Mouse (Mus musculus) right cerebral cortex, postnatal 14 days (tissue): ENCODE data around the gene Pxt1.
"Not testable (repeated sequence)": the region's sequence is repeated elsewhere in the genome, so short reads cannot be mapped to it uniquely, and the experiment has no call there.

Experiments
- DNase-seq: peaks from one replicate; pipeline ENCODE4 v3.0.0; 2022

The Pxt1 gene

DNA sequence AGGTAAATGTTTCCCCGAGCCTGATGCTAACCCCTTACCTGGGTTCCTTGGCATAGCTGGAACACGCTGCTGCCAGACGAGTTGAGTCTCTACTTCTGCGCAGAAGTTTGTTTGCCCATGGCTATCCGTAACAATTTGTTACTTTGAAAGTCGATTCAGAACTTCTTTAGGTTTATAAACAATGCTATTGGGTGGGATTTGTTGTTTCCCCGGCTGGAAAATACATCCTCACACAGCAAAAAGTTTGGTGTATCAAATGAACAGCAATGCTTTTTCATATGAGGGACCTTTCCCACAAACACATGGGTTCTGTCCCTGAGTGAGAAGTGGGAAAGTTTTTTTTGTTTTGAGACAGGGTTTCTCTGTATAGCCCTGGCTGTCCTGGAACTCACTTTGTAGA is at the start of gene Pxt1:
Pxt1 (minus strand) TSS at position 101 of the 400 bp plus-strand sequence.
- DNase-seq = no peak

DNA sequence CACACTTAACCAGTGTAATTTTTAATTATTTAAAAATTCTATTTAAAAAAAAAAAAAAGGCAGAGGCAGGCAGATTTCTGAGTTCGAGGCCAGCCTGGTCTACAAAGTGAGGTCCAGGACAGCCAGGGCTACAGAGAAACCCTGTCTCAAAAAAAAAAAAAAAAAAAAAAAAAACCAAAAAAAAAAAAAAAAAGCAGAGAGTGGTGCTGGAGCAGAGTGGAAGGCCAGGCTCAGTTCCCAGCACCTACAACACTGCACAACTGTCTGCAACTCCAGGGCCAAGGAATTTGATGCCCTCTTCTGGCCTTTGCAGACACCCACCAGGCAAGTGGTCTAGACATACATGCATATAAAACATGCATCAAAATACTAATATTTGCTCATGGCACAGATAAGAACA is 49.4 kb upstream of the Pxt1 start:
- not testable (repeated sequence) for DNase-seq

DNA sequence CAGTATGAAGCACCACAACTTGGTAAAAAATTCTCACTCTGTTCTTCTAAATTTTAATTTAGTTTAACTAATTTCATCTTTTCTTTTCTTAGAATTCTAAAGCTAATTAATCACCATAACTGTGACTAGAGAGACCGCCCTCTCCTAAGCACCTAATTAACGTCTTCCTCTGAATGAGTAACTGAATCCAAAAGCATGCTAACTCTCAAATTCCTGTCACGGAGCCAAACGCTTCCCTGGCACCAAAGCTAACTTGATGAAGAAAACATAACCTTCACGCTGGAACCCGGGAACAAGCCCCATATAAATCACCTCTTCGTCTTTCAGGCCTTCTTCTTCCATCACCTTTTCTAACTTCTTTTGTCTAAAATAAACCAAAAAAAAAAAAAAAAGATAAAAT is 48.5 kb upstream of the Pxt1 start:
- DNase-seq = peak; percentile 26

DNA sequence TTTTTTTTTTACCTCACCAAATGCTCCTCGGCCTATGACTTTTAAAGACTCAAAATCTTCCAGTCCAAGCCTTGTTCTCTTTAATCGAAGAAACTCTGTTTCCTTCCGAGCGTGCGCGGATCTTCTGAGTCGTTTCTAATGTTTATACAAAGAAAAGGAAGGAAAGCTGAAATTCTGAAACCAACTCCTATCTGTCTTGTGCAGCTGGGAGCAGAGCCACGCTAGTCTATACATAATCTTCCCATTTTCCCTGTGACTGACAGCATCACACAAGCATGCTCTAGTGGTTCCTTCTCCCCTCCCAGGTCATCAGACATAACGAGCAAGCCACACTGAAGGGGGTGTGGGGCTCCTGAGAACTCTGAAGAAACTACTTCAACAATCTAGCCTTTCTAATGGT is 47.6 kb upstream of the Pxt1 start:
- DNase-seq = no peak

GRCm38 (mm10) chr17:28990060-28990459 is 46.4 kb upstream of the Pxt1 start:
- DNase-seq = no peak

- no peak for DNase-seq
Observed at GRCm38 (mm10) chr17:28988996-28989395, 45.4 kb upstream of the Pxt1 start.

GRCm38 (mm10) chr17:28988291-28988690 is 44.7 kb upstream of the Pxt1 start:
- DNase-seq = no peak

- no peak for DNase-seq
Observed at GRCm38 (mm10) chr17:28987713-28988112, 44.1 kb upstream of the Pxt1 start.

- DNase-seq = no peak
Observed at GRCm38 (mm10) chr17:28986833-28987232, 43.2 kb upstream of the Pxt1 start.

DNA sequence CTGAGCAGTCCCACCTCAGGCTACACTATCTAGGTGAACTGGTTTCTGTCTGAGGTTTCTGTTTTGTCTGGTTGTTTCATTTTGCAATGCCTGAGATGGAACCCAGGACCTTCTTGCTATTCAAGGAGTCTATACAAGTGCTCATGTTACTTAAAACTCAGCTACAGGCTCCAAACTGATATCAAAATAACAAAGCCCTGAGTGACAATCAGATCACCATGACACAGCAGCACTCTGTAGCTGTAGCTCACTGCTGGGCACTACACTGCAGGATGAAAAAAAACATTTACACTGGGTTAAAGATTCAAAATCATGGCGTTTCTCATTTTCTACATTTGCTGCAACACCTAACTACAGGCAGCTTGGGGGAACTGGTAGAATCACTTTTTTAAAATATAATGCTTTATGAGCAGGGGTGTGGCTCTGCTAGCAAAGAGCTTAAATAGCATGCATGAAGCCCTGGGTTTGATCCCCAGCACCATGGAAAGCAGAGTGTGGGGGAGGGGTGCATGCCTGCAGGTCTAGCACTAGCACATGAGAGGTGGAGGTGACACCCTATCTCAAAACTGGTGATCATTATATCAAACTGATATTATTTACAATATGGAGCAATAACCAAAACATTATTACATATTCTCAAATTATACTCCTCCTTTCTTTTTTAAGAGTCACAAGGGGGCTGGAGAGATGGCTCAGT is 41.2 kb upstream of the Pxt1 start:
- DNase-seq = no peak

DNA sequence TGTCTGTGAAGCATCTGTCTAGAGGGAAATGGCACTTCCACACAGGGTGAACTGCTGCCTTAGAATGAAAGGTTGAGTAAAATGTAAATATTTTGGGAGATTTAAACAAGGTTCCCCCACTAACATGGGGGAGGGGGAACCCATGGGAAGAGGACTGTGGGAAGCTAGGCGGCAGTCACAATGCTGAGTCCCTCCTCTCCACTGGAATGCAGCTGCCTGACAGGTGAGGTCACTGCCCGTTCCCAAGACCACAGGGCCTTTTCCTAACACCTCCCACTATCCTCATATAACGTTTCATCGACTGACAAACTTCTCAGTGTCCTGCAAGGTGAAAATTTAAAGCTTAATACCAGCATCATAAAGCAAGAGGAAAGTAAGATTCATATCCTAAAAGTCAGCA is 39.0 kb upstream of the Pxt1 start:
- DNase-seq = no peak

- no peak for DNase-seq
Observed at GRCm38 (mm10) chr17:28981081-28981480, 37.4 kb upstream of the Pxt1 start.

GRCm38 (mm10) chr17:28979091-28979490 is 35.5 kb upstream of the Pxt1 start:
- no peak for DNase-seq

GRCm38 (mm10) chr17:28970122-28970521 is 26.5 kb upstream of the Pxt1 start:
- DNase-seq = no peak

DNA sequence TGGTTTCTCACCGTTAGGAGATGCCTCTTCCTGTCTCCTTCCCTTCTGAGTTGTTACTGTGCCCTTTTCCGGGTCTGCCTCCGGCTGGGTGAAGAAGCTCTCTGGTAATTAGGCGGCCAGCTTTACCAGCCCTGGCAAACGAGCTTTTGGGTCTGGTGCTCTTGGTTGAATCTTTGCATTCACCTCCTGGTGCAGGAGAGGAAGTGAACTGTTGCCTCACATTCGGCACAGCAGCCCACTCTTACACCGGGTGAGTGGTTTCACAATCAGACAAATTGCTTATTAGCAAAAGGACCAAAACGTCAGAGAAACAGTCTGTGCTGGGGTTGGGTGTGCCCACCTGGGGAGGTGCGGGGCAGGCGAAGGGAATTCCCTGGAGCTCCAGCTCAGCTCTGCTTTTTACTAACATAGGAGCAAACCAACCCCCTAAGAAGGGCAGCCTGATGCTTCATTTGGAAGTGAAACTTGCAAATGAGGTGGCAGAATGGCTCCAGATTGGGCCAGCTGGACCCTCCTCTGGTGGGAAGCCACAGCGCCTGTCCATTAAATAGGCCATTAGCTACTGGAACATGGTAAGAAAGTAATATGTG is 23.5 kb upstream of the Pxt1 start:
- DNase-seq = no peak

GRCm38 (mm10) chr17:28961596-28961995 is 18.0 kb upstream of the Pxt1 start:
- no peak for DNase-seq

DNA sequence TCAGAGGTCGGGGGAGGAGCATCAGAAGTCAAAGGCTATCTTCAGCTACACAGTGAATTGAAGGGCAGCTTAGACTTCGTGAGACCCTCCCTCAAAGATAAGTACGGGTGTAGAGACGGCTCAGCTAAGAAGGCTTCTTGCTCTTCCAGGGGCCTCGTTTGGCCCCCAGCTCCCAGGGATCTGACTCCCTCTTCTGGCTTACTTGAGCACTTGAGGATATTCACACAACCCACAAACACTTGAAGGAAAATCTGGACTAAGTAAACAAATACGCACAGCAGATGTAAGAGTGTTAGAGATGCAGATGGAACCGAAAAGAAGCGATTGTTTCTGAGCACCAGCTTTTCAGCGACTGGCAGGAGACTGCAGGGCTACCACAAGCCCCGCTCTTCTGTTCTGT is 17.0 kb upstream of the Pxt1 start:
- DNase-seq = no peak

DNA sequence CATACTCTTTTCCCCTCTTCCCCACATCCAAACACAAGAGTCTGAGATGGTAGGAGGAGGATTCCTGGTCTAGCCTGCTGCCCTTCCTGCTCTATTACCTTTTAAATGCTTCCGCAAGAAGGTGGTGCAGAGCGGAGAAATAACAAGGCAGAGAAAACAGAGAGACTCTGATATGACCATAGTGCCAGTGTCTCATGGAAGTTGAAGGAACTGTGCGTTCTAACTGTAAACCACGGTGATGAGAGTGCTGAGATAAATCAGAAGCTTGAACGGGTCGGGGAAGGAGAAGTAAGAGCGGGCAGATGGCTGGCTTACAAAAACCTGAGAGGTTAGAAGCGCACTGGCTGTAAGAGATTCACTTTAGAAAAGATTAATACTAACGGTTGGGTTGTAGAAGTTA is 10.8 kb upstream of the Pxt1 start:
- no peak for DNase-seq

DNA sequence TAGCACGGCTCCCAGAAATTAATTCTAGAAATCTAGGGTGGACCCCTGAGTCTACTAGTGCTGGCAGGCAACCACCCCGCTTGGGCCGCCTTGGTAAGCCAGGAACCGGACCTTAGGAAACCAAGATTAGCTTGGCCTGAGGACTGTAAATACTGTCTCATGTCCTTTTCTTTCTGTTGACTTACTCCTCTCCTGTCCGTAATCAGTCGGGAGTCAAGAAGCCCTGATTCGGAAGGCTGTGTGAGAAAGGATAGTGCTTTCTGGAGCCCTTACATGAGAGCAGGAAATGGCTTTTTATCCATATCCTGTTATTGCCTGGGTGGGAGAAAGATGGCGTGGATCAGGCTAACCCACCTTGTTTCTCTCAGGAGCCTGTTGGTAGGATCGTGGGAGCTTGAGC is 9.6 kb upstream of the Pxt1 start:
- DNase-seq = no peak

DNA sequence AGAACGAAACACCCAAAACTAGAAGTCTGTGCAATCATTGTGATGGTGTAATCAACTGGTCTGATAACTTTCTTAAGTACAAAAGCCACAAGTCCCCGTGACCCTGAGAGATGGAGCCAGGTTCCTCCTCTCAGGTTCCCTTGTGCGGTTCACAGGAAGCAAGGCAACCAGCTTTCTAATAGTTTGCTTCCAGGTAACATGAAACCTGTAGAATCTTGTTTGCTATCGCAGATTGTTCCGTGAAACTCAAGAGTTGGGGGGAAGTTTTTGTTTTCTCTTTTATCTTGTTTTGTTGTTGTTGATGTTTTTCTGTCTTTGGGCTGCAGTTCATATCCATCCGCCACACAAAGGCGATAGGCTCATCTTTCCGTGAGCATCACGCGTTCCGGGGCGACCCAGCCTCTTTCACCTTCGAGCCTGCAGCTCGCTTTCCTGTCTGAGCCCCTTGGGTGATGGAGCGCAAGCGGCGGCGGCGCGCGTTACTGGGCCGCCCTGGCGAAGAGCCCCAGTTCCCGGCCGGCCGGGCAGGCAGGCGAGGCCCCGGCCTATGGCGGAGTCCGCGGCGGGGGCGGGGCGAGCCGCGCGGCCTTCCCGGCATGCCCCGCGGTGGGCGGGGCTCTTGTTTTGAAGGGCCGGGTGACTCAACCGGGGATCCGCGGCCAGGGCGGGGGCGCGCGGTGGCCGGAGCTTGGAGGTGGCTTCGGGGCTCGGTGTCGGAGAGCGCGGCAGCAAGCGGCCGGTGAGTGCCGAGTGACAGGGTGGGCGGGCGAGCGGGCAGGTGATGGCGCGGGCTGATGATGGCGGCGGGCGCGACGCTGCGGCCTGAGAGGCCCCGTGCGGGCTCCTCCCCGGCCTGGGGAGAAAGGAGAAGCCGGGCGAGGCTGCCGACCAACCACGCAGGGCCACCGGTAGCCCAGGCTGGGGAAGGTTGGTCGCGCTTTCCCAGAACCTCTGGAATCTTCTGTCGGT is 8.5 kb upstream of the Pxt1 start, which contains the start of gene Kctd20:
Kctd20 (plus strand) TSS at position 120 of the 969 bp plus-strand sequence.
- DNase-seq = peak; percentile 85

DNA sequence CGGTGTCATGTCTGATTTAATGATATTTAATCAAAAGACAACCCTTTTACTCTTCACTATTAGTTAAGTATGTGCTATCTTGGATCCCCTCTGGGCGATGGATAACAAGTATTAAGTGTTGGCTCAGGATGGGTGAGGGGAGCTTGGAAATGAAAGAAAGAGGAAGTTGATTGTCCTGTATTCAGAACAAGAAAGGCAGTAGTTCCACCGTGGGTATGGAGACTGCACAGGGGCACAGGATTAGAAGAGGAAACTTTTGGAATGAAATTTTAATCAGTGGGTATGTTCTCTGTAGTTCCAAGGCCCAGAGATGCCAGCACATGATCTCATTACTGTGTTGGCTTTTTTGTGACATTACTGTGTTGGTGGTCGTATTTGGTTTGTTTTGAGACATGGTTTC is 7.1 kb upstream of the Pxt1 start:
- DNase-seq = no peak

GRCm38 (mm10) chr17:28948661-28949060 is 5.0 kb upstream of the Pxt1 start:
- no peak for DNase-seq
